Mouse (Mus musculus): Measurements from ENCODE around the gene Tubgcp4.

Gene Tubgcp4

GRCm38 (mm10) chr2:121239426-121239825 is 69.0 kb downstream of the Tubgcp4 start:
- H3K36me3 ChIP-seq (ENCODE audit: control insufficient read depth, insufficient read depth, low read length, poor library complexity, severe bottlenecking), result peaks cover 13% of the 10 kb centered on the region

GRCm38 (mm10) chr2:121244099-121244498 is 73.6 kb downstream of the Tubgcp4 start:
- no peak for DNase-seq (ENCODE audit: low read depth, low spot score)
- no peaks in the 10 kb centered on the region for H3K27me3 ChIP-seq (ENCODE audit: control insufficient read depth, insufficient read depth, low read length, poor library complexity, severe bottlenecking)
- peaks cover 10% of the 10 kb centered on the region for H3K36me3 ChIP-seq (ENCODE audit: control insufficient read depth, insufficient read depth, low read length, poor library complexity, severe bottlenecking)

More at GRCm38 (mm10) chr2:121239426-121239825, 69.0 kb downstream of the Tubgcp4 start:
- no peak for DNase-seq (ENCODE audit: low read depth, low spot score)
- H3K27me3 ChIP-seq (ENCODE audit: control insufficient read depth, insufficient read depth, low read length, poor library complexity, severe bottlenecking), result no peaks in the 10 kb centered on the region
